Mouse (Mus musculus) lung, embryonic 14.5 days (tissue): Measurements from ENCODE around the gene Ssbp3. TPM values are rescaled to one million over a fixed set of nuclear protein-coding genes. Genes with fewer than 3 reads are reported as not detected.

ENCODE experiments used
- ATAC-seq: fragments of 200-750 bp; cut with Nextera tagmentation; 2 replicates; pipeline ENCODE4 v1.8.0; 2017; ENCODE audit warnings: mild to moderate bottlenecking, moderate TSS enrichment, moderate library complexity; ENCODE audit not compliant: insufficient read depth
- DNase-seq: peaks from one replicate; pipeline ENCODE4 v3.0.0-alpha.2; 2015
- H3K27ac ChIP-seq: fragments of 300-500 bp; sonication (generic); 2 replicates; pipeline ENCODE4 v1.5.1; 2014; ENCODE audit warnings: low read depth, mild to moderate bottlenecking, moderate library complexity
- H3K27me3 ChIP-seq: fragments of 300-500 bp; sonication (generic); 2 replicates; pipeline ENCODE4 v1.6.1; 2014; ENCODE audit warnings: low read length, control low read depth; ENCODE audit not compliant: insufficient read depth
- H3K36me3 ChIP-seq: fragments of 300-500 bp; sonication (generic); 2 replicates; pipeline ENCODE4 v1.6.1; 2014; ENCODE audit warnings: control low read depth; ENCODE audit not compliant: insufficient read depth
- H3K4me1 ChIP-seq: fragments of 300-500 bp; sonication (generic); 2 replicates; pipeline ENCODE4 v1.6.1; 2014; ENCODE audit warnings: antibody characterized with exemption, control low read depth; ENCODE audit not compliant: insufficient read depth
- H3K4me2 ChIP-seq: fragments of 300-500 bp; sonication (generic); 2 replicates; pipeline ENCODE4 v1.6.1; 2014; ENCODE audit warnings: mild to moderate bottlenecking
- H3K4me3 ChIP-seq: fragments of 300-500 bp; sonication (generic); 2 replicates; pipeline ENCODE4 v1.5.1; 2014; ENCODE audit warnings: low read depth, low read length
- H3K9ac ChIP-seq: fragments of 300-500 bp; sonication (generic); 2 replicates; pipeline ENCODE4 v1.6.1; 2014
- H3K9me3 ChIP-seq: fragments of 300-500 bp; sonication (generic); 2 replicates; pipeline ENCODE4 v1.6.1; 2016; ENCODE audit warnings: low read depth, low read length, control low read depth
- CTCF ChIP-seq: IDR thresholded peaks from 2 replicates; pipeline ENCODE4 v1.5.1; 2016; ENCODE audit warnings: antibody characterized with exemption, low read depth
- WGBS: fragments of 180-500 bp; shearing (Covaris S2); extraction: QIAGEN DNeasy Blood & Tissue Kit; methylation state at CpG from one replicate; pipeline ENCODE4 v1.1.7; 2014; 5-methylcytosine and 5-hydroxymethylcytosine counted together
- polyA plus RNA-seq: library from polyadenylated mRNA; unstranded; fragments of >200 nt; fragmentation: Nextera tagmentation; extraction: Ambion mirVana; gene quantifications from 2 replicates; pipeline ENCODE4 v1.2.1, GENCODE M21; 2014

Ssbp3 gene
- polyA plus RNA-seq, 1 experiment from 2014 or later: 80.2 TPM

DNA sequence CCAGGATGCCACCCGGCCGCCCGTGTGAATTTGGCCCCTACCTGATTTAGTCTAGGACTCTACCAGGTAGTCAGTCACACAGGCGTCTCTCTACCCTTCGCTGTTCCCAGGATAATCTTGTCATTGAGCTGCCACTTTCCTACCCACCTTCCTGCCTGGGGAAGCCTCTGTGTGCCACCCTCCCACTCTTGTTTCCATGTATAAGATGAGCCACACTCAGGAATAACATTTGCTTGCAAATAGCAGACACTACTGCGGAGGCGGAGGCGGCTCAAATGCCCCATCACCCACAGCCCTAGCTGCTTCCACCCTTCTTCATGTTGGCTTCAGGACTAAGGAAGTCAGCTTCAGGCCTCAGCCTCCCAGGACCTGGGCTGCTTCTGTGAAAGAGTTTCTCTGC is 14.4 kb upstream of the Ssbp3 start:
- no peak overlapping the region for H3K4me2 ChIP-seq
- no peak overlapping the region for H3K4me3 ChIP-seq
- ATAC-seq (no peak), DNase-seq (no peak)
- no peaks in the 10 kb centered on the region for H3K36me3 ChIP-seq
- no peak for TF ChIP-seq CTCF
- no peaks in the 10 kb centered on the region for H3K4me1 ChIP-seq
- H3K27ac ChIP-seq: no peak overlapping the region
- no peaks in the 10 kb centered on the region for H3K27me3 ChIP-seq
- H3K9me3 ChIP-seq: no peaks in the 10 kb centered on the region
- 73% methylated on average over 8 of the region's 8 CpGs for WGBS
- H3K9ac ChIP-seq: no peak overlapping the region

DNA sequence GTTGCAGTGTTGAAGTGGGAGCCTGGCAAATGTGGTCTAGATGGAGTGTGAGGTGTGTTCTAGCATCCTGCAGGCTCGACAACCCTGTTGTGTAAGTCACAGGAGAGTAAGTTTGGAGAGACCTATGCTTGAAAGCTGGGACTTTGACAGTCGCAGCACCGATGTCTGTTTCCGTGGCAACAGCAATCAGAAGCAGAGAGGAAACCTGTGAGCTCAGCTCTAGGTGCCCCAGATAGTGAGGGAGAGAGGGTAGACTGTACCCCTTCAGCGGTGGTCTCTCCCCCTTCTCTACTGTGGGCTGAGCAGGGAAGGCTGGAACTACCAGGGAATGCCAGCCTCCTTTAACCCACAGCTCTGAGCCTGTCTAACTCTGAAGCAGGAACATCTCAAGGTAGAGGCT is 11.6 kb upstream of the Ssbp3 start:
- Histone ChIP-seq H3K27ac (no peak overlapping the region), H3K4me3 (no peak overlapping the region), H3K4me2 (no peak overlapping the region), H3K9ac (no peak overlapping the region), H3K36me3 (no peaks in the 10 kb centered on the region), H3K27me3 (no peaks in the 10 kb centered on the region), H3K9me3 (no peaks in the 10 kb centered on the region), H3K4me1 (no peaks in the 10 kb centered on the region)
- DNase-seq (no peak), ATAC-seq (no peak)
- no peak for TF ChIP-seq CTCF
- 52% methylated on average over 5 of the region's 5 CpGs for WGBS

DNA sequence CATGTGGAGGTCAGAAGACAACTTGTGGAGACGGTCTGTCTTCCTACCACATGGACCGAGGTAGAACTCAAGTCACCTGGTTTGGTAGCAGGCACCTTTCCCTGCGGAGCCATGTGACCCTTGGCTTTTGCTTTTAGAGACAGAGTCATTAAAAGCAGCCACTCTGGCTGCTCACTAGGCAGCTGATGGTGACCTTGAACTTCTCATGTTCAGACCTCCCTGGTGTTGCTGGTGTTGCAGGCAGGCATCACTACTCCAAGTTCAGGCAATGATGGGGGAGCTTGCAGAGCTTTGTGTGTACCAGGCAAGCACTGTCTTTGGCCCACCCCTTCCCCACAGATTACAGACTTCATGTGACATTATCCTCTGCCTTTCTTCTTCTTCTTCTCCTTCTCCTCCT is 11.0 kb upstream of the Ssbp3 start:
- no peaks in the 10 kb centered on the region for H3K27me3 ChIP-seq
- no peak overlapping the region for H3K4me3 ChIP-seq
- 75% methylated on average over 3 of the region's 3 CpGs for WGBS
- ATAC-seq (no peak), DNase-seq (no peak)
- no peaks in the 10 kb centered on the region for H3K9me3 ChIP-seq
- no peak overlapping the region for H3K9ac ChIP-seq
- no peaks in the 10 kb centered on the region for H3K36me3 ChIP-seq
- H3K4me2 ChIP-seq: no peak overlapping the region
- no peak for TF ChIP-seq CTCF
- no peaks in the 10 kb centered on the region for H3K4me1 ChIP-seq
- H3K27ac ChIP-seq: no peak overlapping the region

DNA sequence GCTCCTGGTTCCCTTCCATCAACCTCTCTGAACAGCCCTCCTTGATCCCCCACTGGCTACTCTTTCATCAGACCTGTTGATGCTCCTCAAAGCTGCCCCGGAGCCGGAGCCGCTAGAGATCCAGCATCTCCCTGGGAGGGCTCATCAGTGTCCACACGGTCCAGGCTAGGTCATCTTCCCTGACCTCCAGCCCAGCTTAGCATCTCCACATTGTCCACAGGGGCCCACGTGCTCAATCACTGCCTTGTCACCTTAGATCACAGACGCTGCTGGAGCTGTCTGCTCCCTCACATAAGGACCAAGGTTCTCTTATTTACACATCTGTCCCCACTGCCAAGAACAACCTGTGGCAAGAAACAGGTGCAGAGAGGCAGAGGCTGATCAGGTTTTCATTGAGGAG is 9.8 kb upstream of the Ssbp3 start:
- no peaks in the 10 kb centered on the region for H3K9me3 ChIP-seq
- H3K27ac ChIP-seq: no peak overlapping the region
- ATAC-seq (no peak), DNase-seq (no peak)
- no peak for TF ChIP-seq CTCF
- H3K9ac ChIP-seq: no peak overlapping the region
- no peaks in the 10 kb centered on the region for H3K4me1 ChIP-seq
- 13% methylated on average over 6 of the region's 6 CpGs for WGBS
- H3K4me3 ChIP-seq: no peak overlapping the region
- no peaks in the 10 kb centered on the region for H3K27me3 ChIP-seq
- H3K36me3 ChIP-seq: no peaks in the 10 kb centered on the region
- H3K4me2 ChIP-seq: no peak overlapping the region

DNA sequence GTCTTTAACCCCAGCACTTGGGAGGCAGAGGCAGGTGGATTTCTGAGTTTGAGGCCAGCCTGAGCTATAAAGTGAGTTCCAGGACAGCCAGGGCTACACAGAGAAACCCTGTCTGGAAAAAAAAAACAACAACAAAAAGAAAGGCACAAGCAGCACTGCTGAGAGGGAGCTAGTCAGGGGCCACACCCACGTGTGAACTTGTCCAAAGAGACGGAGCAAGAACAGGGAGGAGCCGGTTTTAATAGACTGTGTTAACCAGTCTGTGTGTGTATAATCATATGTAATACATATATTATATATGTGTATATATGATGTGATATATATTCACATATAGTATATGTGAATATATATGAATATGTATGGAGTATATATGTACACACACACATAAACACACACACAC is 8.9 kb upstream of the Ssbp3 start:
- H3K4me1 ChIP-seq: no peaks in the 10 kb centered on the region
- H3K4me2 ChIP-seq: no peak overlapping the region
- 70% methylated on average over 3 of the region's 3 CpGs for WGBS
- no peak for TF ChIP-seq CTCF
- H3K27me3 ChIP-seq: no peaks in the 10 kb centered on the region
- H3K27ac ChIP-seq: no peak overlapping the region
- no peak overlapping the region for H3K4me3 ChIP-seq
- ATAC-seq (no peak), DNase-seq (no peak)
- no peaks in the 10 kb centered on the region for H3K36me3 ChIP-seq
- no peak overlapping the region for H3K9ac ChIP-seq
- no peaks in the 10 kb centered on the region for H3K9me3 ChIP-seq

DNA sequence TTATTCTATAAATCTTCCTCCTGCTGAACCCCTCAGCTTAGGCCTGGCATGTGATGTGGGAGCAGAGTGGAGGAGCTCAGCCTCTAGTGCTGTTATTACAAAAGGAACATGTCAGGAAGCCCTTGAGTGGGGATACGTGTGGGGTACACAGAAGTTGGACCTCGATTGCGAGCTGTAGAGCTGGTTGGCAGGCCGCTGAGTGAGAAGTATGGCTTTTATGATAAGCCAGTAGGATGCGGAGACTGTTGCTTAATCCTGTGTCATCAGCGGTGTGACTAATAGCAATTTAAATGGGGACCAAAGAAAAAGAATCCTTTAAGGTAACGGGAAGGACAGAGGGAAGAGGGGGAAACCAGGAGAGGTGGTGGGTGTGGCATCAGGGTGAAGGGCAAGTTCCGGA is 8.3 kb upstream of the Ssbp3 start:
- H3K27me3 ChIP-seq: no peaks in the 10 kb centered on the region
- no peaks in the 10 kb centered on the region for H3K9me3 ChIP-seq
- H3K4me3 ChIP-seq: no peak overlapping the region
- TF ChIP-seq CTCF: no peak
- no peak for DNase-seq
- H3K27ac ChIP-seq: no peak overlapping the region
- no peaks in the 10 kb centered on the region for H3K36me3 ChIP-seq
- WGBS: 39% methylated on average over 8 of the region's 8 CpGs
- no peak overlapping the region for H3K9ac ChIP-seq
- no peak overlapping the region for H3K4me2 ChIP-seq
- peaks cover 2% of the 10 kb centered on the region; the same call in 1 of the 2 replicates for H3K4me1 ChIP-seq
- no peak for ATAC-seq

DNA sequence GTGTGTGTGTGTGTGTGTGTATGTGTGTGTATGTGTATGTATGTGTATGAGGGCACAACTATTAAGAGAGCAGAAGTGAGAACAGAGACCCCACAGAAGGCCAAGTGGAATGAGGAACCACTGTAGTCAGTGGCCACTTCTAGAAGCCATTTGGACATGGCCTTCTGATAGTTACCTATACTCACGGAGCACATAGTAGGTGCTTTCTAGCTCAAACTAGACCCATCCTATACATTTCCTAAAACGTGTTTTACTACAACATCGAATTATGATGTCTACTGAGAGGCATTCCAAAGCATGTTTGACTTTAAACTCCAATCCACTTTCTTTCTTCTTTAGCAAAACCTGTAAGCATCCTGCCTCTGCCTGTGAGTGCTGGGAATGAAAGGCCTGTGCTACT is 4.6 kb upstream of the Ssbp3 start:
- WGBS: 80% methylated on average over 3 of the region's 3 CpGs
- Histone ChIP-seq H3K9ac (no peak overlapping the region), H3K4me3 (no peak overlapping the region), H3K27ac (no peak overlapping the region), H3K4me2 (no peak overlapping the region), H3K27me3 (no peaks in the 10 kb centered on the region), H3K36me3 (no peaks in the 10 kb centered on the region), H3K9me3 (no peaks in the 10 kb centered on the region), H3K4me1 (peaks cover 29% of the 10 kb centered on the region)
- no peak for ATAC-seq
- TF ChIP-seq CTCF: no peak
- DNase-seq: no peak
